Mouse (Mus musculus): ENCODE results near the gene Ppfibp1. TPM values are rescaled to one million over a fixed set of nuclear protein-coding genes. Genes with fewer than 3 reads are reported as not detected.

Gene Ppfibp1
- total RNA-seq (2014; rRNA removed), result 20.8 and 24.1 TPM in 2 replicates
- polyA plus RNA-seq (2012; rRNA removed), result 6.7 and 6.9 TPM in 2 replicates

DNA sequence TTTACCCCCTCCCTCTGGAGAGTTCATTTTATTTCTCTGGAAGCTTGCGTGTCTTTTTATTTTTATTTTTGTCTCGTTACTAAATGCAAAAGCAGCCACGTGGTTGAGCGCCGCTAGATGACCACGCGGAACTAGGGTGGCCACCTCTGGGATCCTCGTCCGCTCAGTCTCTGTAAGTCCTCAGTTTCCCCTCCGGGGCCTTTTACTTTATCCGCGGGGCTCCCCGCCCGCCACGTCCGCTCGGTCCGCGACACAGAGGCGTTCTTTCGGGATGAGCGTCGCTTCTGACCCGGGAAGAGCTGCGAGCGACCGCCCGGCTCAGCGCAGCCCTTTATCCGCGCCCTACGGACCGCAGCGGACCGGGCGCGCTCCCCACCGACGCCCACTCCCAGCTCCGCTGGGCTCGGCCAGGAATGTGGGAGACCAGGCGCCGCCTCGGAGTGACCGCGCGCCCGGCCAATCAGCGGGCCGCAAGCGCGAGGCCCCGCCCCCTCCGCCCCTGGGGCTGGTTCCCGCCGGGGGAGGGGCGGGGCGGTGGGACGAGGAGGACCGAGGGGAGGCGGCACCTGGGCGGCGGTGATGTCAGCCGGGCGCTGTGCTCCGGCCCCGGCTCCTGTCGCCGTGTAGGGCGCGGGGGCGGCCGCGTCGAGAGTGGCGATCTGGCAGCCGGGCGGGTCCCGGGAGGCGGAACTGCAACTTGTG, at the start of gene Ppfibp1:
Gene Ppfibp1, plus strand, starts transcription at position 530 of the 702 bp plus-strand sequence.
- Histone ChIP-seq H3K9ac (ENCODE audit: low read depth, low read length) (peak within 1 kb of the TSS; percentile 98), H3K36me3 (ENCODE audit: control insufficient read depth, insufficient read depth, low read length) (peaks cover 2% of the 10 kb centered on the region; the same call in 1 of the 2 replicates), H3K79me2 (ENCODE audit: control insufficient read depth, insufficient read depth, low read length) (peaks cover 9% of the 10 kb centered on the region; the same call in 1 of the 2 replicates), H3K27ac (replicated peaks; ENCODE audit: insufficient read depth, low read depth, low read length) (peak within 1 kb of the TSS; percentile 86), H3K27me3 (ENCODE audit: control insufficient read depth, insufficient read depth, low read length) (no peaks in the 10 kb centered on the region), H3K4me1 (ENCODE audit: control insufficient read depth, insufficient read depth, low read length) (peaks cover 13% of the 10 kb centered on the region), H3K4me3 (ENCODE audit: insufficient read depth, low read depth, low read length) (peak within 1 kb of the TSS; percentile 96)
- peak; percentile 62 for DNase-seq (ENCODE audit: extremely low read depth, low read depth, low spot score)
- under 1% methylated on average over 77 of the region's 80 CpGs for WGBS
- no peak for TF ChIP-seq CTCF (IDR thresholded peaks at IDR 0.05; ENCODE audit: low read depth, low read length)
- peak; percentile 56 for TF ChIP-seq POLR2A (IDR thresholded peaks at IDR 0.05; ENCODE audit: extremely low read depth, insufficient read depth, low read length)

DNA sequence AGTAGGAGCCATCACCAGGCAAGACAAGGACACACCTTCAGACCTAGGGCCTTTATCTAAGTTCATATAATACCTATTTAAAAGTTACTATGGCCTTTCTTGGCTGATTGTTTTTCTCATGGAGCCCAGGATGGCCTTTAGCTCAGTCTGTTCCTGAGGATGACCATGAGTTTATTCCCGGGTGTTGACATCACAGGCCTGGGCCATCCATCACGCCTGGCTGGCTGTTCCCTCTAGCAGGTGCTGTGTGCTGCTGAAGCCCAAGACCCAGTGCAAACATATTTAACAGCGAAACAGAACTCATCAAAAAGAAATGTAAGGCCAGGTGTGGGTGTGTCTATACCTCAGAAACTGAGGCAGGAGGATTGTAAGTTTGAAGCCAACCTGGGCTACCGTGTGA, 49.4 kb upstream of the Ppfibp1 start:
- H3K27ac ChIP-seq (replicated peaks; ENCODE audit: insufficient read depth, low read depth, low read length), result no peak overlapping the region
- H3K36me3 ChIP-seq (ENCODE audit: control insufficient read depth, insufficient read depth, low read length), result no peaks in the 10 kb centered on the region
- H3K79me2 ChIP-seq (ENCODE audit: control insufficient read depth, insufficient read depth, low read length), result no peaks in the 10 kb centered on the region
- WGBS, result 94% methylated on average over 4 of the region's 4 CpGs
- DNase-seq (ENCODE audit: extremely low read depth, low read depth, low spot score), result no peak
- no peak overlapping the region for H3K9ac ChIP-seq (ENCODE audit: low read depth, low read length)
- H3K4me3 ChIP-seq (ENCODE audit: insufficient read depth, low read depth, low read length), result no peak overlapping the region
- no peaks in the 10 kb centered on the region for H3K4me1 ChIP-seq (ENCODE audit: control insufficient read depth, insufficient read depth, low read length)
- H3K27me3 ChIP-seq (ENCODE audit: control insufficient read depth, insufficient read depth, low read length), result no peaks in the 10 kb centered on the region
- TF ChIP-seq CTCF (IDR thresholded peaks at IDR 0.05; ENCODE audit: low read depth, low read length), result no peak
- no peak for TF ChIP-seq POLR2A (IDR thresholded peaks at IDR 0.05; ENCODE audit: extremely low read depth, insufficient read depth, low read length)

- no peaks in the 10 kb centered on the region for H3K4me1 ChIP-seq (ENCODE audit: control insufficient read depth, insufficient read depth, low read length)
- no peak overlapping the region for H3K27ac ChIP-seq (replicated peaks; ENCODE audit: insufficient read depth, low read depth, low read length)
- 93% methylated on average over 6 of the region's 6 CpGs for WGBS
- no peak for DNase-seq (ENCODE audit: extremely low read depth, low read depth, low spot score)
- no peaks in the 10 kb centered on the region for H3K36me3 ChIP-seq (ENCODE audit: control insufficient read depth, insufficient read depth, low read length)
- H3K79me2 ChIP-seq (ENCODE audit: control insufficient read depth, insufficient read depth, low read length), result no peaks in the 10 kb centered on the region
- no peak overlapping the region for H3K9ac ChIP-seq (ENCODE audit: low read depth, low read length)
- no peak overlapping the region for H3K4me3 ChIP-seq (ENCODE audit: insufficient read depth, low read depth, low read length)
- TF ChIP-seq CTCF (IDR thresholded peaks at IDR 0.05; ENCODE audit: low read depth, low read length) (no peak), POLR2A (IDR thresholded peaks at IDR 0.05; ENCODE audit: extremely low read depth, insufficient read depth, low read length) (no peak)
- H3K27me3 ChIP-seq (ENCODE audit: control insufficient read depth, insufficient read depth, low read length), result no peaks in the 10 kb centered on the region
Observed at GRCm38 (mm10) chr6:146844867-146845266, 43.4 kb upstream of the Ppfibp1 start.

- H3K4me3 ChIP-seq (ENCODE audit: insufficient read depth, low read depth, low read length), result no peak overlapping the region
- H3K4me1 ChIP-seq (ENCODE audit: control insufficient read depth, insufficient read depth, low read length), result no peaks in the 10 kb centered on the region
- H3K79me2 ChIP-seq (ENCODE audit: control insufficient read depth, insufficient read depth, low read length), result no peaks in the 10 kb centered on the region
- WGBS, result 91% methylated on average over 5 of the region's 5 CpGs
- TF ChIP-seq CTCF (IDR thresholded peaks at IDR 0.05; ENCODE audit: low read depth, low read length), result no peak
- no peak for TF ChIP-seq POLR2A (IDR thresholded peaks at IDR 0.05; ENCODE audit: extremely low read depth, insufficient read depth, low read length)
- no peak overlapping the region for H3K27ac ChIP-seq (replicated peaks; ENCODE audit: insufficient read depth, low read depth, low read length)
- DNase-seq (ENCODE audit: extremely low read depth, low read depth, low spot score), result no peak
- no peaks in the 10 kb centered on the region for H3K36me3 ChIP-seq (ENCODE audit: control insufficient read depth, insufficient read depth, low read length)
- no peak overlapping the region for H3K9ac ChIP-seq (ENCODE audit: low read depth, low read length)
- no peaks in the 10 kb centered on the region for H3K27me3 ChIP-seq (ENCODE audit: control insufficient read depth, insufficient read depth, low read length)
Observed at GRCm38 (mm10) chr6:146845347-146845746, 42.9 kb upstream of the Ppfibp1 start.

DNA sequence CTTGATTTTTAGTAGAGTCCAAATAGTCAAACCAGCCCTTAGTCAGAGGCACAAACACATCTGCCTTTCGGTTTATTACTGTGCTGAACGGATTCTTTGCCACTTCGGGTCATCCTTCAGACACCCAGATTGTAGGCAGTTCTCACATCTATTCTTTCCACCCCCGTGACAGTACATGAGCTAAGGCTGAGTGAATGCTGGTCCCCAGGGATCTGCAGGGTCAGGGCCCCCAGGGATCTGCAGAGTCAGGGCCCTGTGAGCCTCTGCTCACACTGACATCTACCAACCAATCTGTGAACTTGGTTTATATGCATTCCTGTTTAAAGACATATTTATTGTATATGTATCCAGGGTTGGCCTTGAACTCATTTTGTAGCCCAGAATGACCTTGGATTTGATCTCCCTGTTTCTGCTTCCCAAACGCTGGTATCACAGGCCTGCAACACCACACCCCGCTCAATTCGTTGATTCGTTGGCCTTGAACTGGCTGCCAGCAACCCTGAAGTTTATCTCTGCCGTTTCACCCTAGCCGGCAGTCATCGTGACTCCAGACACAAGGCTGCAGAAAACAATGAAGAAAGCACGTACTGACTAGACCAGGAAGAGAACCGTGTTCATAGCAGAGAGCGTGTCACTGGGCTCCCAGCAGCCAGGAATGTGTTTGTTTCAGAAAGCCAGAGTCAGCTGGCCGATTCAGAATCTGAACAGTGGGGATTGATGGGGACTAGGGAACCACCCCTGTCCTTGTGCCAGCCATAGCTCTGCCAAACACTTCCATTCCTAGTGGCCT, 42.1 kb upstream of the Ppfibp1 start:
- no peak overlapping the region for H3K4me3 ChIP-seq (ENCODE audit: insufficient read depth, low read depth, low read length)
- no peak overlapping the region for H3K9ac ChIP-seq (ENCODE audit: low read depth, low read length)
- H3K36me3 ChIP-seq (ENCODE audit: control insufficient read depth, insufficient read depth, low read length), result no peaks in the 10 kb centered on the region
- H3K4me1 ChIP-seq (ENCODE audit: control insufficient read depth, insufficient read depth, low read length), result no peaks in the 10 kb centered on the region
- WGBS, result 70% methylated on average over 15 of the region's 15 CpGs
- no peak for TF ChIP-seq CTCF (IDR thresholded peaks at IDR 0.05; ENCODE audit: low read depth, low read length)
- no peak for TF ChIP-seq POLR2A (IDR thresholded peaks at IDR 0.05; ENCODE audit: extremely low read depth, insufficient read depth, low read length)
- H3K27ac ChIP-seq (replicated peaks; ENCODE audit: insufficient read depth, low read depth, low read length), result no peak overlapping the region
- H3K79me2 ChIP-seq (ENCODE audit: control insufficient read depth, insufficient read depth, low read length), result no peaks in the 10 kb centered on the region
- DNase-seq (ENCODE audit: extremely low read depth, low read depth, low spot score), result no peak
- no peaks in the 10 kb centered on the region for H3K27me3 ChIP-seq (ENCODE audit: control insufficient read depth, insufficient read depth, low read length)
